Mouse (Mus musculus) heart, embryonic 15.5 days (tissue): ENCODE measurements at regions not wholly inside any gene's neighbourhood (a gene's known extent, or its start where the extent isn't known, plus 50 kb on each side); places are given as distances from the start of the nearest gene placed in this dataset.
"Not testable (repeated sequence)": the region's sequence is repeated elsewhere in the genome, so short reads cannot be mapped to it uniquely, and the experiment has no call there.

Source experiments
- ATAC-seq: fragments of 200-750 bp; cut with Nextera tagmentation; replicated peaks from 2 replicates; pipeline ENCODE4 v1.8.0; 2017; ENCODE audit warnings: low read depth, moderate TSS enrichment; ENCODE audit not compliant: insufficient number of reproducible peaks, insufficient read depth, low FRiP score
- H3K27ac ChIP-seq: fragments of 300-500 bp; sonication (generic); 2 replicates; pipeline ENCODE4 v1.5.1; 2015; ENCODE audit warnings: mild to moderate bottlenecking, inconsistent platforms
- H3K27me3 ChIP-seq: fragments of 300-500 bp; sonication (generic); 2 replicates; pipeline ENCODE4 v1.6.1; 2015; ENCODE audit warnings: inconsistent platforms
- H3K36me3 ChIP-seq: fragments of 300-500 bp; sonication (generic); 2 replicates; pipeline ENCODE4 v1.6.1; 2015; ENCODE audit warnings: mild to moderate bottlenecking, inconsistent platforms
- H3K4me1 ChIP-seq: fragments of 300-500 bp; sonication (generic); replicated peaks from 2 replicates; pipeline ENCODE4 v1.6.1; 2015; ENCODE audit warnings: inconsistent platforms
- H3K4me2 ChIP-seq: fragments of 300-500 bp; sonication (generic); 2 replicates; pipeline ENCODE4 v1.6.1; 2015; ENCODE audit warnings: inconsistent platforms, mild to moderate bottlenecking, moderate library complexity
- H3K4me3 ChIP-seq: fragments of 300-500 bp; sonication (generic); 2 replicates; pipeline ENCODE4 v1.5.1; 2015; ENCODE audit warnings: mild to moderate bottlenecking, inconsistent platforms
- H3K9ac ChIP-seq: fragments of 300-500 bp; sonication (generic); 2 replicates; pipeline ENCODE4 v1.6.1; 2015; ENCODE audit warnings: mild to moderate bottlenecking, inconsistent platforms
- H3K9me3 ChIP-seq: fragments of 300-500 bp; sonication (generic); replicated peaks from 2 replicates; pipeline ENCODE4 v1.6.1; 2016; ENCODE audit warnings: inconsistent platforms
- WGBS: fragments of 180-500 bp; shearing (Covaris S2); methylation state at CpG from one replicate; pipeline ENCODE4 v1.1.7; 2015; ENCODE audit warnings: mixed read lengths; 5-methylcytosine and 5-hydroxymethylcytosine counted together

- no peak overlapping the region for H3K9ac ChIP-seq
- H3K4me2 ChIP-seq = no peak overlapping the region
- H3K36me3 ChIP-seq = no peaks in the 10 kb centered on the region
- no peak overlapping the region for H3K27ac ChIP-seq
- ATAC-seq = no peak
- no peaks in the 10 kb centered on the region for H3K27me3 ChIP-seq
- H3K9me3 ChIP-seq = no peaks in the 10 kb centered on the region
- no peaks in the 10 kb centered on the region for H3K4me1 ChIP-seq
- no peak overlapping the region for H3K4me3 ChIP-seq
These were observed 441.2 kb downstream of the Gm11232 start for GRCm38 (mm10) chr4:71316605-71317004.

- Histone ChIP-seq H3K27me3 (no peaks in the 10 kb centered on the region), H3K27ac (no peak overlapping the region), H3K4me1 (no peaks in the 10 kb centered on the region), H3K9me3 (no peaks in the 10 kb centered on the region), H3K36me3 (no peaks in the 10 kb centered on the region), H3K9ac (no peak overlapping the region), H3K4me2 (no peak overlapping the region), H3K4me3 (no peak overlapping the region)
- no peak for ATAC-seq
- 35% methylated on average over 6 of the region's 6 CpGs for WGBS
These were observed 450.6 kb downstream of the Gm11232 start for GRCm38 (mm10) chr4:71307176-71307612.

- Histone ChIP-seq H3K4me3 (no peak overlapping the region), H3K4me2 (no peak overlapping the region), H3K27ac (no peak overlapping the region), H3K27me3 (no peaks in the 10 kb centered on the region), H3K4me1 (no peaks in the 10 kb centered on the region), H3K36me3 (no peaks in the 10 kb centered on the region), H3K9ac (no peak overlapping the region), H3K9me3 (no peaks in the 10 kb centered on the region)
- WGBS = 79% methylated on average over 6 of the region's 6 CpGs
- no peak for ATAC-seq
These were observed 451.1 kb downstream of the Gm11232 start for GRCm38 (mm10) chr4:71306690-71307089.

GRCm38 (mm10) chr4:71295716-71296115 is 462.0 kb downstream of the Gm11232 start:
- H3K4me3 ChIP-seq, ATAC-seq, H3K4me1 ChIP-seq, H3K27ac ChIP-seq, H3K4me2 ChIP-seq, H3K36me3 ChIP-seq, H3K27me3 ChIP-seq, H3K9ac ChIP-seq: not testable (repeated sequence)
- 40% methylated on average over 3 of the region's 3 CpGs for WGBS
- H3K9me3 ChIP-seq = peaks cover 10% of the 10 kb centered on the region; the same call in 1 of the 2 replicates

GRCm38 (mm10) chr4:71291741-71292149 is 466.0 kb downstream of the Gm11232 start:
- Histone ChIP-seq H3K36me3 (no peaks in the 10 kb centered on the region), H3K27me3 (no peaks in the 10 kb centered on the region), H3K4me3 (peak overlapping the region; percentile 4; the same call in 1 of the 2 replicates), H3K9ac (no peak overlapping the region), H3K9me3 (peaks cover 16% of the 10 kb centered on the region; the same call in 1 of the 2 replicates), H3K27ac (no peak overlapping the region), H3K4me2 (0 out of 2 replicates have a peak overlapping the region, but pooled peaks have one; percentile 3), H3K4me1 (no peaks in the 10 kb centered on the region)
- 67% methylated on average over 10 of the region's 10 CpGs for WGBS
- no peak for ATAC-seq

- H3K27ac ChIP-seq, ATAC-seq, H3K4me1 ChIP-seq, H3K27me3 ChIP-seq, H3K36me3 ChIP-seq, H3K9ac ChIP-seq: not testable (repeated sequence)
- 0 out of 2 replicates have a peak overlapping the region, but pooled peaks have one; percentile 3 for H3K4me2 ChIP-seq
- WGBS = 87% methylated on average over 22 of the region's 22 CpGs
- H3K4me3 ChIP-seq = peak overlapping the region; percentile 4; the same call in 1 of the 2 replicates
- H3K9me3 ChIP-seq = peaks cover 16% of the 10 kb centered on the region; the same call in 1 of the 2 replicates
These were observed 466.5 kb downstream of the Gm11232 start for GRCm38 (mm10) chr4:71291111-71291740.

- no peak overlapping the region for H3K27ac ChIP-seq
- ATAC-seq = no peak
- no peaks in the 10 kb centered on the region for H3K36me3 ChIP-seq
- no peak overlapping the region for H3K4me3 ChIP-seq
- no peak overlapping the region for H3K9ac ChIP-seq
- H3K27me3 ChIP-seq = no peaks in the 10 kb centered on the region
- no peaks in the 10 kb centered on the region for H3K4me1 ChIP-seq
- no peaks in the 10 kb centered on the region for H3K9me3 ChIP-seq
- no peak overlapping the region for H3K4me2 ChIP-seq
- WGBS = 69% methylated on average over 1 of the region's 1 CpGs
These were observed 474.6 kb downstream of the Gm11232 start for GRCm38 (mm10) chr4:71283147-71283546.

GRCm38 (mm10) chr4:71279710-71280109 is 478.1 kb downstream of the Gm11232 start:
- Histone ChIP-seq H3K9me3 (no peaks in the 10 kb centered on the region), H3K4me2 (no peak overlapping the region), H3K4me3 (no peak overlapping the region), H3K9ac (no peak overlapping the region), H3K27ac (no peak overlapping the region), H3K36me3 (no peaks in the 10 kb centered on the region), H3K27me3 (no peaks in the 10 kb centered on the region), H3K4me1 (no peaks in the 10 kb centered on the region)
- ATAC-seq = no peak
- 43% methylated on average over 1 of the region's 1 CpGs for WGBS

GRCm38 (mm10) chr4:71259897-71260296 is 497.9 kb downstream of the Gm11232 start:
- no peak for ATAC-seq
- no peak overlapping the region for H3K27ac ChIP-seq
- no peaks in the 10 kb centered on the region for H3K27me3 ChIP-seq
- H3K9me3 ChIP-seq = no peaks in the 10 kb centered on the region
- no peaks in the 10 kb centered on the region for H3K4me1 ChIP-seq
- WGBS = 66% methylated on average over 2 of the region's 2 CpGs
- H3K4me3 ChIP-seq = no peak overlapping the region
- no peaks in the 10 kb centered on the region for H3K36me3 ChIP-seq
- H3K4me2 ChIP-seq = no peak overlapping the region
- no peak overlapping the region for H3K9ac ChIP-seq

- Histone ChIP-seq H3K27ac (no peak overlapping the region), H3K27me3 (no peaks in the 10 kb centered on the region), H3K4me2 (no peak overlapping the region), H3K9ac (no peak overlapping the region), H3K4me1 (no peaks in the 10 kb centered on the region), H3K4me3 (no peak overlapping the region), H3K36me3 (no peaks in the 10 kb centered on the region), H3K9me3 (no peaks in the 10 kb centered on the region)
- ATAC-seq = no peak
- 64% methylated on average over 4 of the region's 4 CpGs for whole genome bisulfite sequencing
These were observed 527.3 kb downstream of the Gm11232 start for GRCm38 (mm10) chr4:71230497-71230872.

GRCm38 (mm10) chr4:71229796-71230496 is 527.8 kb downstream of the Gm11232 start:
- Histone ChIP-seq H3K9ac (no peak overlapping the region), H3K27me3 (no peaks in the 10 kb centered on the region), H3K36me3 (no peaks in the 10 kb centered on the region), H3K4me1 (no peaks in the 10 kb centered on the region), H3K9me3 (no peaks in the 10 kb centered on the region), H3K27ac (no peak overlapping the region), H3K4me3 (no peak overlapping the region), H3K4me2 (no peak overlapping the region)
- 76% methylated on average over 3 of the region's 3 CpGs for WGBS
- ATAC-seq = no peak

GRCm38 (mm10) chr4:71226653-71227052 is 531.1 kb downstream of the Gm11232 start:
- no peak overlapping the region for H3K9ac ChIP-seq
- WGBS = 48% methylated on average over 4 of the region's 4 CpGs
- no peaks in the 10 kb centered on the region for H3K4me1 ChIP-seq
- H3K9me3 ChIP-seq = no peaks in the 10 kb centered on the region
- H3K27me3 ChIP-seq = no peaks in the 10 kb centered on the region
- no peak overlapping the region for H3K27ac ChIP-seq
- no peaks in the 10 kb centered on the region for H3K36me3 ChIP-seq
- no peak for ATAC-seq
- no peak overlapping the region for H3K4me2 ChIP-seq
- no peak overlapping the region for H3K4me3 ChIP-seq
